Mouse (Mus musculus): Measurements from ENCODE around the gene Trpc4ap. TPM values are rescaled to one million over a fixed set of nuclear protein-coding genes. Genes with fewer than 3 reads are reported as not detected.

Gene Trpc4ap
- total RNA-seq, 1 experiment = 50.0 TPM

DNA sequence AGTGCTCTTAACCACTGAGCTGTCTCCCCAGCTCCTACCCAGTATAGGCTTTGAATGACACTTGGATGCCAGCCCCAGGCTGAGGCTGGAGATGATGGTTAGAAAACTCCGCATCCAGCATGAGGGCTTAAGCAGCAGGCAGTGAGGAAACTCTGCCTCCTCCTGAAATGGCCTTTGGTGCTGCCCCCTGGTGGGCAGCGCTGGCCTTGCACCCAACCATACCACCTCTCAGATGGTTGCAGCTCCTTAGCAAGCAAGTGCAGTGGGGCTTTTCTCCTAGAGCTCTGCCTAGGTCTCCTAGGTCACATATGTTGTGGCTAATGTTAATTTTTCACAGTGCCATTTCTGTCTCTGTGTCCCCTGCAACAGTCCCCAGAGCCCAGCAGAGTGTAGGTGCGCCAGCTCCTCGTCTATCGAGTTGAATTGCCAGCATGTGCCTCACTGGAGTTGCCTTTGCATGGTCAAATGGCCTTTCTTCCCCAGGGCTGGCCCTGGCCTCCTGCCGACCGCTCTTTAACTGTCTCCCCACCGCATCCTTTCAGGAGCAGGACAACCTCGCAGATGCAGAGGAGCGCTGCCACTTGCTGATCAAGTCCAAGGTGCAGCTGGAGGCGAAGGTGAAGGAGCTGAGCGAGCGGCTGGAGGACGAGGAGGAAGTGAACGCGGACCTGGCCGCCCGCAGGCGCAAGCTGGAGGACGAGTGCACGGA, 65.0 kb downstream of the Trpc4ap start:
- Histone ChIP-seq H3K9me3 (ENCODE audit: control insufficient read depth, insufficient read depth, low read depth, low read length) (no peaks in the 10 kb centered on the region), H3K4me1 (ENCODE audit: control insufficient read depth in 2 of 2, insufficient read depth in 2 of 2, low read length in 2 of 2, poor library complexity in 1 of 2) (peaks cover 0 to 34% of the 10 kb centered on the region in 2 experiments; a peak in 1 of 4 replicates), H3K9ac (ENCODE audit: insufficient read depth, low read depth, low read length, poor library complexity, severe bottlenecking) (peak overlapping the region; percentile 28; the same call in 1 of the 2 replicates), H3K27ac (ENCODE audit: insufficient read depth, low read depth, low read length, poor library complexity, severe bottlenecking) (no peak overlapping the region), H3K36me3 (ENCODE audit: control insufficient read depth, insufficient read depth, low read length, poor library complexity, severe bottlenecking) (no peaks in the 10 kb centered on the region), H3K4me3 (ENCODE audit: insufficient read depth in 1 of 2, low read depth in 1 of 2, low read length in 2 of 2, poor library complexity in 1 of 2, severe bottlenecking in 1 of 2) (peak overlapping the region in 1 of 2 experiments; percentile 13; a peak in 1 of 4 replicates)
- peak; percentile 71 for DNase-seq (ENCODE audit: low read depth, low spot score)
- in situ Hi-C loops (cut with MboI; ENCODE audit: low sequenced_read_pairs in 2 of 2, unreplicated experiment in 2 of 2) = no loop called here
- TF ChIP-seq CHD2 (IDR thresholded peaks at IDR 0.05; ENCODE audit: low read depth, low read length) (no peak), ZC3H11A (IDR thresholded peaks at IDR 0.05; ENCODE audit: borderline replicate concordance, low read depth, low read length) (no peak), ZNF384 (IDR thresholded peaks at IDR 0.05; ENCODE audit: low read depth, low read length) (no peak), HCFC1 (IDR thresholded peaks at IDR 0.05; ENCODE audit: borderline replicate concordance, insufficient read depth, low read length) (no peak), MAFK (IDR thresholded peaks at IDR 0.05; ENCODE audit: insufficient read depth, low read depth, low read length) (no peak)

DNA sequence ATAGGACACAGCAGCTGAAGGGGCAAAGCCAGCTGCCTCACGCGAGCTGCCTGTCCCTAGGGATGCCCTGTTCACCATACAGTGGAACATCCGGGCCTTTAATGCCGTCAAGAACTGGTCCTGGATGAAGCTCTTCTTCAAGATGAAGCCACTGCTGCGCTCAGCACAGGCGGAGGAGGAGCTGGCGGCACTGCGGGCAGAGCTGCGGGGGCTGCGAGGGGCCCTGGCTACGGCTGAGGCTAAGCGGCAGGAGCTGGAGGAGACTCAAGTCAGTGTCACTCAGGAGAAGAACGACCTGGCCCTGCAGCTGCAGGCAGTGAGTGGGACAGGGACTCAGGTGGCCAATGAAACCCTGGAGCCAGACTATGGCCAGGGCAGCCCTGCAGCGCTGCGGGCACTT, 65.9 kb downstream of the Trpc4ap start:
- in situ Hi-C loops (cut with MboI; ENCODE audit: low sequenced_read_pairs in 2 of 2, unreplicated experiment in 2 of 2) = no loop called here
- H3K9ac ChIP-seq (ENCODE audit: insufficient read depth, low read depth, low read length, poor library complexity, severe bottlenecking) = no peak overlapping the region
- TF ChIP-seq MAFK (IDR thresholded peaks at IDR 0.05; ENCODE audit: insufficient read depth, low read depth, low read length) = no peak
- no peak for TF ChIP-seq ZNF384 (IDR thresholded peaks at IDR 0.05; ENCODE audit: low read depth, low read length)
- no peak for TF ChIP-seq HCFC1 (IDR thresholded peaks at IDR 0.05; ENCODE audit: borderline replicate concordance, insufficient read depth, low read length)
- TF ChIP-seq ZC3H11A (IDR thresholded peaks at IDR 0.05; ENCODE audit: borderline replicate concordance, low read depth, low read length) = no peak
- TF ChIP-seq CHD2 (IDR thresholded peaks at IDR 0.05; ENCODE audit: low read depth, low read length) = no peak
- no peak overlapping the region for H3K27ac ChIP-seq (ENCODE audit: insufficient read depth, low read depth, low read length, poor library complexity, severe bottlenecking)
- H3K9me3 ChIP-seq (ENCODE audit: control insufficient read depth, insufficient read depth, low read depth, low read length) = no peaks in the 10 kb centered on the region
- DNase-seq (ENCODE audit: low read depth, low spot score) = no peak
- peaks cover 0 to 31% of the 10 kb centered on the region in 2 experiments; a peak in 1 of 4 replicates for H3K4me1 ChIP-seq (ENCODE audit: control insufficient read depth in 2 of 2, insufficient read depth in 2 of 2, low read length in 2 of 2, poor library complexity in 1 of 2)
- no peaks in the 10 kb centered on the region for H3K36me3 ChIP-seq (ENCODE audit: control insufficient read depth, insufficient read depth, low read length, poor library complexity, severe bottlenecking)
- no peak overlapping the region for H3K4me3 ChIP-seq (ENCODE audit: insufficient read depth in 1 of 2, low read depth in 1 of 2, low read length in 2 of 2, poor library complexity in 1 of 2, severe bottlenecking in 1 of 2)

DNA sequence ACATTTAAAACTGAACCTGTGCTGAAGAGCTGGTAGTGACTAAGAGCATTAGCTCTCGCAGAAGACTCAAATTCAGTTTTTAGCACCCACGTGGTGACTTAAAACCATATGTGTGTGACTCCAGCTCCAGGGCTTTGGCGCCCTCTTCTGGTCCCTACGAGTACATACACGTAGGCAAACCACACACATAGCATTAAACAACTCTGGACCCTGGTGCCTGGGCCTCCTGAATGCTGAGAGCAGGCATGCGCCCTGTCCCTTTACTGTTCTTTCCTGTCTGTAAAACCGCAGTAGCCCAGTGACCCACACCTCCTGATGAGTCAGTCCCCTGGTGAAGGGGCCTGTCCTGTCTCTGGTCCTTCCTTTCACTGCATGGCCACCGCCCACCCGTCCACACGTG, 67.5 kb downstream of the Trpc4ap start:
- H3K36me3 ChIP-seq (ENCODE audit: control insufficient read depth, insufficient read depth, low read length, poor library complexity, severe bottlenecking) = no peaks in the 10 kb centered on the region

DNA sequence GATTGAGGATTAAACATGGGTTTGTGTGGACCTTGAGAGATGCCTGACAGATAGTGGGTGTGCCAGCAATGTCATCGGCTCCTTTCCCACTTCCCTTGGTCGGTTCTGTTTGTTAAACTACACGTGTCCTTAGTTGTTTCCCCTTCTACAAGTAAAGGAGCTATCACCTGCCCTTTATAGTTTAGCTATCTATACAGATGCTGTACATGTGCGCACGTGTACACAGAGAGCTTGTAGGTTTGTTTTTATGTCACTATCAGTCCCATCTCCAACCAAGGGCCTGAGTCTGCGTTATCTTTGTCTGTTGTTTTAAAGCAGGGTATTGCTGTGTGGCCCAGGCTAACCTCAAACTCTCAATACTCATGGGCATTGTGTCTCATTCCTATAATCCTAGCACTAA, 68.2 kb downstream of the Trpc4ap start:
- Histone ChIP-seq H3K27ac (ENCODE audit: insufficient read depth, low read depth, low read length, poor library complexity, severe bottlenecking) (no peak overlapping the region), H3K4me3 (ENCODE audit: insufficient read depth in 1 of 2, low read depth in 1 of 2, low read length in 2 of 2, poor library complexity in 1 of 2, severe bottlenecking in 1 of 2) (no peak overlapping the region), H3K36me3 (ENCODE audit: control insufficient read depth, insufficient read depth, low read length, poor library complexity, severe bottlenecking) (no peaks in the 10 kb centered on the region), H3K9ac (ENCODE audit: insufficient read depth, low read depth, low read length, poor library complexity, severe bottlenecking) (no peak overlapping the region), H3K9me3 (ENCODE audit: control insufficient read depth, insufficient read depth, low read depth, low read length) (no peaks in the 10 kb centered on the region), H3K4me1 (ENCODE audit: control insufficient read depth in 2 of 2, insufficient read depth in 2 of 2, low read length in 2 of 2, poor library complexity in 1 of 2) (peaks cover 0 to 25% of the 10 kb centered on the region in 2 experiments; a peak in 1 of 4 replicates)
- no peak for DNase-seq (ENCODE audit: low read depth, low spot score)
- no peak for TF ChIP-seq MAFK (IDR thresholded peaks at IDR 0.05; ENCODE audit: insufficient read depth, low read depth, low read length)
- no peak for TF ChIP-seq CHD2 (IDR thresholded peaks at IDR 0.05; ENCODE audit: low read depth, low read length)
- TF ChIP-seq ZC3H11A (IDR thresholded peaks at IDR 0.05; ENCODE audit: borderline replicate concordance, low read depth, low read length) = no peak
- TF ChIP-seq ZNF384 (IDR thresholded peaks at IDR 0.05; ENCODE audit: low read depth, low read length) = no peak
- no peak for TF ChIP-seq HCFC1 (IDR thresholded peaks at IDR 0.05; ENCODE audit: borderline replicate concordance, insufficient read depth, low read length)
- in situ Hi-C loops (cut with MboI; ENCODE audit: low sequenced_read_pairs in 2 of 2, unreplicated experiment in 2 of 2) = no loop called here

More for the DNA sequence above, 67.5 kb downstream of the Trpc4ap start:
- Histone ChIP-seq H3K4me3 (ENCODE audit: insufficient read depth in 1 of 2, low read depth in 1 of 2, low read length in 2 of 2, poor library complexity in 1 of 2, severe bottlenecking in 1 of 2) (no peak overlapping the region; a peak in 1 of 4 replicates), H3K9me3 (ENCODE audit: control insufficient read depth, insufficient read depth, low read depth, low read length) (no peaks in the 10 kb centered on the region), H3K4me1 (ENCODE audit: control insufficient read depth in 2 of 2, insufficient read depth in 2 of 2, low read length in 2 of 2, poor library complexity in 1 of 2) (peaks cover 0 to 24% of the 10 kb centered on the region in 2 experiments; a peak in 1 of 4 replicates), H3K27ac (ENCODE audit: insufficient read depth, low read depth, low read length, poor library complexity, severe bottlenecking) (no peak overlapping the region), H3K9ac (ENCODE audit: insufficient read depth, low read depth, low read length, poor library complexity, severe bottlenecking) (no peak overlapping the region)
- in situ Hi-C loops (cut with MboI; ENCODE audit: low sequenced_read_pairs in 2 of 2, unreplicated experiment in 2 of 2) = no loop called here
- peak; percentile 86 for DNase-seq (ENCODE audit: low read depth, low spot score)
- no peak for TF ChIP-seq CHD2 (IDR thresholded peaks at IDR 0.05; ENCODE audit: low read depth, low read length)
- no peak for TF ChIP-seq ZNF384 (IDR thresholded peaks at IDR 0.05; ENCODE audit: low read depth, low read length)
- no peak for TF ChIP-seq ZC3H11A (IDR thresholded peaks at IDR 0.05; ENCODE audit: borderline replicate concordance, low read depth, low read length)
- TF ChIP-seq MAFK (IDR thresholded peaks at IDR 0.05; ENCODE audit: insufficient read depth, low read depth, low read length) = no peak
- TF ChIP-seq HCFC1 (IDR thresholded peaks at IDR 0.05; ENCODE audit: borderline replicate concordance, insufficient read depth, low read length) = no peak
